Mouse (Mus musculus) liver, embryonic 13.5 days (tissue): ENCODE results near the gene Cxcl3. TPM values are rescaled to one million over a fixed set of nuclear protein-coding genes. Genes with fewer than 3 reads are reported as not detected.
"Not testable (repeated sequence)": the region's sequence is repeated elsewhere in the genome, so short reads cannot be mapped to it uniquely, and the experiment has no call there.

ENCODE experiments used
- ATAC-seq: fragments of 200-750 bp; cut with Nextera tagmentation; 2 replicates; pipeline ENCODE4 v1.8.0; 2017; ENCODE audit warnings: low read depth, mild to moderate bottlenecking, moderate number of reproducible peaks, moderate library complexity
- DNase-seq: peaks from one replicate; pipeline ENCODE4 v3.0.0; 2022
- H3K27ac ChIP-seq: fragments of 300-500 bp; sonication (generic); 2 replicates; pipeline ENCODE4 v1.5.1; 2015; ENCODE audit warnings: moderate library complexity, mild to moderate bottlenecking, inconsistent platforms
- H3K27me3 ChIP-seq: fragments of 300-500 bp; sonication (generic); 2 replicates; pipeline ENCODE4 v1.6.1; 2015; ENCODE audit warnings: mild to moderate bottlenecking, inconsistent platforms
- H3K36me3 ChIP-seq: fragments of 300-500 bp; sonication (generic); 2 replicates; pipeline ENCODE4 v1.6.1; 2015; ENCODE audit warnings: mild to moderate bottlenecking, inconsistent platforms
- H3K4me1 ChIP-seq: fragments of 300-500 bp; sonication (generic); replicated peaks from 2 replicates; pipeline ENCODE4 v1.6.1; 2015; ENCODE audit warnings: inconsistent platforms
- H3K4me2 ChIP-seq: fragments of 300-500 bp; sonication (generic); 2 replicates; pipeline ENCODE4 v1.6.1; 2015; ENCODE audit warnings: inconsistent platforms, mild to moderate bottlenecking, moderate library complexity
- H3K4me3 ChIP-seq: fragments of 300-500 bp; sonication (generic); replicated peaks from 2 replicates; pipeline ENCODE4 v1.5.1; 2015; ENCODE audit warnings: mild to moderate bottlenecking, inconsistent platforms
- H3K9ac ChIP-seq: fragments of 300-500 bp; sonication (generic); 2 replicates; pipeline ENCODE4 v1.6.1; 2015; ENCODE audit warnings: mild to moderate bottlenecking, inconsistent platforms
- H3K9me3 ChIP-seq: fragments of 300-500 bp; sonication (generic); replicated peaks from 2 replicates; pipeline ENCODE4 v1.6.1; 2016; ENCODE audit warnings: inconsistent platforms
- WGBS: fragments of 180-500 bp; shearing (Covaris S2); methylation state at CpG from one replicate; pipeline ENCODE4 v1.1.7; 2015; ENCODE audit not compliant: insufficient replicate concordance; 5-methylcytosine and 5-hydroxymethylcytosine counted together
- microRNA-seq: library from miRNA; unstranded; fragments of <30 nt; microRNA quantifications from one replicate; pipeline ENCODE4, GENCODE M21; 2016
- polyA plus RNA-seq: library from polyadenylated mRNA; unstranded; fragments of >200 nt; fragmentation: Nextera tagmentation; extraction: Ambion mirVana; gene quantifications from 2 replicates; pipeline ENCODE4 v1.2.1, GENCODE M21; 2015

Gene Cxcl3
- polyA plus RNA-seq, 1 experiment from 2014 or later: not detected

GRCm38 (mm10) chr5:90795392-90795791 is 9.5 kb downstream of the Cxcl3 start:
- H3K27ac ChIP-seq, H3K27me3 ChIP-seq, H3K36me3 ChIP-seq, H3K4me3 ChIP-seq, H3K9ac ChIP-seq, H3K9me3 ChIP-seq, H3K4me1 ChIP-seq, DNase-seq, H3K4me2 ChIP-seq, ATAC-seq: not testable (repeated sequence)
- 62% methylated on average over 2 of the region's 2 CpGs for WGBS

GRCm38 (mm10) chr5:90804574-90804973 is 18.7 kb downstream of the Cxcl3 start:
- Histone ChIP-seq H3K27me3 (no peaks in the 10 kb centered on the region), H3K4me3 (no peak overlapping the region), H3K4me2 (no peak overlapping the region), H3K36me3 (no peaks in the 10 kb centered on the region), H3K9me3 (no peaks in the 10 kb centered on the region), H3K27ac (no peak overlapping the region), H3K9ac (no peak overlapping the region), H3K4me1 (no peaks in the 10 kb centered on the region)
- ATAC-seq (no peak), DNase-seq (no peak)

GRCm38 (mm10) chr5:90806050-90806449 is 20.1 kb downstream of the Cxcl3 start:
- no peak overlapping the region for H3K4me3 ChIP-seq
- ATAC-seq: no peak

GRCm38 (mm10) chr5:90807176-90807950 is 21.5 kb downstream of the Cxcl3 start:
- 59% methylated on average over 3 of the region's 3 CpGs for WGBS
- Histone ChIP-seq H3K36me3 (no peaks in the 10 kb centered on the region), H3K4me2 (no peak overlapping the region), H3K27me3 (no peaks in the 10 kb centered on the region), H3K4me3 (no peak overlapping the region), H3K9ac (no peak overlapping the region), H3K4me1 (no peaks in the 10 kb centered on the region), H3K9me3 (no peaks in the 10 kb centered on the region), H3K27ac (no peak overlapping the region)
- DNase-seq: no peak
- no peak for ATAC-seq

More at GRCm38 (mm10) chr5:90806050-90806449, 20.1 kb downstream of the Cxcl3 start:
- no peak for DNase-seq
- Histone ChIP-seq H3K36me3 (no peaks in the 10 kb centered on the region), H3K4me2 (no peak overlapping the region), H3K27me3 (no peaks in the 10 kb centered on the region), H3K9me3 (no peaks in the 10 kb centered on the region), H3K9ac (no peak overlapping the region), H3K27ac (no peak overlapping the region), H3K4me1 (no peaks in the 10 kb centered on the region)

GRCm38 (mm10) chr5:90819756-90820155 is 33.9 kb downstream of the Cxcl3 start:
- H3K4me1 ChIP-seq: no peaks in the 10 kb centered on the region
- no peak overlapping the region for H3K27ac ChIP-seq
- no peak overlapping the region for H3K4me2 ChIP-seq
- no peak for ATAC-seq
- no peak overlapping the region for H3K4me3 ChIP-seq
- no peaks in the 10 kb centered on the region for H3K36me3 ChIP-seq
- H3K9me3 ChIP-seq: no peaks in the 10 kb centered on the region
- DNase-seq: no peak
- H3K27me3 ChIP-seq: no peaks in the 10 kb centered on the region
- H3K9ac ChIP-seq: no peak overlapping the region

GRCm38 (mm10) chr5:90832145-90832767 is 46.4 kb downstream of the Cxcl3 start:
- Histone ChIP-seq H3K9me3 (no peaks in the 10 kb centered on the region), H3K4me2 (no peak overlapping the region), H3K27me3 (no peaks in the 10 kb centered on the region), H3K36me3 (no peaks in the 10 kb centered on the region), H3K4me3 (no peak overlapping the region), H3K4me1 (no peaks in the 10 kb centered on the region), H3K9ac (no peak overlapping the region), H3K27ac (no peak overlapping the region)
- 70% methylated on average over 11 of the region's 11 CpGs for WGBS
- DNase-seq: no peak
- ATAC-seq: no peak

GRCm38 (mm10) chr5:90832768-90833388 is 47.0 kb downstream of the Cxcl3 start:
- Histone ChIP-seq H3K27me3 (no peaks in the 10 kb centered on the region), H3K27ac (no peak overlapping the region), H3K9ac (no peak overlapping the region), H3K4me2 (no peak overlapping the region), H3K4me1 (no peaks in the 10 kb centered on the region), H3K9me3 (no peaks in the 10 kb centered on the region), H3K36me3 (no peaks in the 10 kb centered on the region), H3K4me3 (no peak overlapping the region)
- ATAC-seq (no peak), DNase-seq (no peak)
- WGBS: 75% methylated on average over 8 of the region's 8 CpGs

- no peaks in the 10 kb centered on the region for H3K36me3 ChIP-seq
- H3K9me3 ChIP-seq: no peaks in the 10 kb centered on the region
- H3K4me3 ChIP-seq: no peak overlapping the region
- H3K4me1 ChIP-seq: no peaks in the 10 kb centered on the region
- H3K9ac ChIP-seq: no peak overlapping the region
- ATAC-seq (no peak), DNase-seq (no peak)
- no peak overlapping the region for H3K27ac ChIP-seq
- no peak overlapping the region for H3K4me2 ChIP-seq
- 61% methylated on average over 4 of the region's 4 CpGs for WGBS
- no peaks in the 10 kb centered on the region for H3K27me3 ChIP-seq
These were observed 48.5 kb downstream of the Cxcl3 start for GRCm38 (mm10) chr5:90834436-90834835.

GRCm38 (mm10) chr5:90838582-90838981 is 52.7 kb downstream of the Cxcl3 start:
- ATAC-seq: no peak
- Histone ChIP-seq H3K36me3 (no peaks in the 10 kb centered on the region), H3K4me1 (no peaks in the 10 kb centered on the region), H3K4me2 (no peak overlapping the region), H3K9me3 (no peaks in the 10 kb centered on the region), H3K4me3 (no peak overlapping the region), H3K9ac (no peak overlapping the region), H3K27ac (no peak overlapping the region), H3K27me3 (no peaks in the 10 kb centered on the region)
- WGBS: 67% methylated on average over 5 of the region's 5 CpGs
- no peak for DNase-seq

Small RNA genes lying within 50 kb of the gene (microRNA-seq; reads per million reads assigned to microRNA genes)
- gene Gm24322: not detected

Other genes starting within 250 kb of the Cxcl3 start
- gene 5830473C10Rik, start 225.0 kb upstream of the Cxcl3 start, polyA plus RNA-seq: 0.28 and 0.42 TPM in 2 replicates
- gene Rassf6, start 145.4 kb upstream of the Cxcl3 start, polyA plus RNA-seq: 3.8 and 4.9 TPM in 2 replicates
- gene Cxcl5, start 26.7 kb upstream of the Cxcl3 start, polyA plus RNA-seq: 0.84 and 0.98 TPM in 2 replicates
- gene Ppbp, start 17.6 kb upstream of the Cxcl3 start, polyA plus RNA-seq: 207 and 220 TPM in 2 replicates
- 569 and 620 TPM in 2 replicates for gene Pf4, start 13.7 kb upstream of the Cxcl3 start, polyA plus RNA-seq
- not detected in 2 replicates for gene Cxcl15, start 8.4 kb downstream of the Cxcl3 start, polyA plus RNA-seq
- 0.78 and 1.5 TPM in 2 replicates for gene Cxcl1, start 105.1 kb downstream of the Cxcl3 start, polyA plus RNA-seq
- not detected in 2 replicates for gene Cxcl2, start 117.8 kb downstream of the Cxcl3 start, polyA plus RNA-seq
- gene Mthfd2l, start 145.0 kb downstream of the Cxcl3 start, polyA plus RNA-seq: 9.7 and 10.0 TPM in 2 replicates
- gene Epgn, start 241.4 kb downstream of the Cxcl3 start, polyA plus RNA-seq: 0.06 TPM in 1 of 2 replicates, not detected in the other